Mouse (Mus musculus) embryonic facial prominence, embryonic 15.5 days (tissue): ENCODE data around the gene Syne2. TPM values are rescaled to one million over a fixed set of nuclear protein-coding genes. Genes with fewer than 3 reads are reported as not detected.

Source experiments
- ATAC-seq: fragments of 200-750 bp; cut with Nextera tagmentation; 2 replicates; pipeline ENCODE4 v1.8.0; 2017; ENCODE audit warnings: low read depth, moderate TSS enrichment; ENCODE audit not compliant: insufficient number of reproducible peaks, low FRiP score, low TSS enrichment
- H3K27ac ChIP-seq: fragments of 300-500 bp; sonication (generic); replicated peaks from 2 replicates; pipeline ENCODE4 v1.5.1; 2015; ENCODE audit warnings: mild to moderate bottlenecking, inconsistent platforms
- H3K27me3 ChIP-seq: fragments of 300-500 bp; sonication (generic); 2 replicates; pipeline ENCODE4 v1.6.1; 2015; ENCODE audit warnings: inconsistent platforms
- H3K36me3 ChIP-seq: fragments of 300-500 bp; sonication (generic); 2 replicates; pipeline ENCODE4 v1.6.1; 2015; ENCODE audit warnings: mild to moderate bottlenecking, inconsistent platforms
- H3K4me1 ChIP-seq: fragments of 300-500 bp; sonication (generic); 2 replicates; pipeline ENCODE4 v1.6.1; 2015; ENCODE audit warnings: inconsistent platforms
- H3K4me2 ChIP-seq: fragments of 300-500 bp; sonication (generic); replicated peaks from 2 replicates; pipeline ENCODE4 v1.6.1; 2015; ENCODE audit warnings: mild to moderate bottlenecking, inconsistent platforms
- H3K4me3 ChIP-seq: fragments of 300-500 bp; sonication (generic); replicated peaks from 2 replicates; pipeline ENCODE4 v1.5.1; 2015; ENCODE audit warnings: mild to moderate bottlenecking, inconsistent platforms
- H3K9ac ChIP-seq: fragments of 300-500 bp; sonication (generic); 2 replicates; pipeline ENCODE4 v1.6.1; 2015; ENCODE audit warnings: inconsistent platforms
- H3K9me3 ChIP-seq: fragments of 300-500 bp; sonication (generic); replicated peaks from 2 replicates; pipeline ENCODE4 v1.6.1; 2016; ENCODE audit warnings: inconsistent platforms
- WGBS: fragments of 180-500 bp; shearing (Covaris S2); methylation state at CpG from one replicate; pipeline ENCODE4 v1.1.7; 2015; 5-methylcytosine and 5-hydroxymethylcytosine counted together
- polyA plus RNA-seq: library from polyadenylated mRNA; unstranded; fragments of >200 nt; fragmentation: Nextera tagmentation; extraction: Ambion mirVana; gene quantifications from 2 replicates; pipeline ENCODE4 v1.2.1, GENCODE M21; 2015

Syne2 gene
- polyA plus RNA-seq, 1 experiment from 2014 or later: 40.8 TPM

DNA sequence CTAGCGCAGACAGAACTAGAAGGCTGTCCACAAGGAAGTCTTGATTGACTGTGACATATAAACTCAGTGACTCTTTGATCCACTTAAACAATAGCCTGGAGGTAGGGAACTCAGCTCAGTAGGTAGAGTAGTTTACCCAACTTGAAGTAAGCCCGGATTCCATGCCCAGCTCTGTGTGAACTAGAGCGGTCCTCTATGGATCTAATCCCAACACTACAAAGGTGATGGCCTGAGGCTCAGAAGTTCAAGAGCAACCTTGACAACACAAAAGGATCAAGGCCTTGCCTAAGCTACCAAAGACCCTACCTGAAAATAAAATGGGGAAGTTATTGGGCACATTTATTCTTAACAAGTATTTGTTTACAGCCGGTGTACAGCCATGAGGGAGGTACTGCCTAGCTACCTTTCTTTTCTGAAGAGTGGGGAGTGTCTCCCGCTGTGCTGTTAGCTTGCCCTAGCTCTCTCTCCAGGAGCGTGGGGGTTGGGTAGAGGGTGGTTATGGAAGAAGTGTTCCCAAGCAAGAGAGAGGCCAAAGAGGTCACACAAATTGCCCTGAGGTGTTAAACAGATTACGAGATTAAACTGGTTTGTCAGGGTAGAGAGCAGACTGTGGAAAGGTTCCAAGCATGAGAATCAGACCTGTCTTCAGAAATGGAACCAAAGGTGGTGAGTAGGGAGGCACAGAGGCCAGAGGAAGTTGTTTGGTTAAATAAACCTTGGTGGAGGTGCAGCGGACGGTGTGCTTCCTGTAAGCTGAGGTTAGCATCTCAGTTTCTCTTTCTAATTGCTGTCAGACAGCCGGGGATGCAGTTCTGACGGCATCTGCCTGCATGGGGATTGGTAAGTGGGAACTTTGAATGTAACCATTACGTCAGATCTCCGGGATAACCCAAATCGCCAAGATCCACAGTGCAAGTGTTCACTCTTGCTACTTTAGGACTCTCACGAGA, 268.3 kb downstream of the Syne2 start:
- WGBS: 49% methylated on average over 15 of the region's 15 CpGs

DNA sequence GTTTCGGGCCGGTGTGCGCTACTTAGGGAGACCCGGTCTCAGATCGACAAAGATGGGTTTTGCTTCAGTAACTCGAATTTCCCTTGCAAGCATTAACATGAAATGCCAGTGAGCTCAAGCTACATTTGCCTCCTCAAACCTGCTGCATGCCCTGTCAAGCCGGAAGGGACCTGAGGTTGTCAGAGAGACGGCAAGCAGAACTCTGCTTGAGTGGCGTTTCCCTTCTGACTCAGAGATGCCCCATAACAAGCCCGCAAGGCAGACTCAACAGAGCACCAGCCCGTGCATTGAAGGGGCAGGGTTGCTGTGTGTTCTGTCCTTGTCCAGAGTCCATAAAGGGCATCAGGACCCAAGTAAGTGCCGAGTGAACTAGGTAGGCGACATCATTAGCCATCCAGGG, 269.1 kb downstream of the Syne2 start:
- Histone ChIP-seq H3K36me3 (peaks cover 4% of the 10 kb centered on the region; the same call in 1 of the 2 replicates), H3K9ac (no peak overlapping the region), H3K4me2 (no peak overlapping the region), H3K9me3 (no peaks in the 10 kb centered on the region), H3K4me3 (no peak overlapping the region), H3K27ac (no peak overlapping the region), H3K4me1 (0 out of 2 replicates have a peak, but pooled peaks cover 7% of the 10 kb centered on the region), H3K27me3 (no peaks in the 10 kb centered on the region)
- ATAC-seq: no peak
- 59% methylated on average over 13 of the region's 13 CpGs for WGBS

More for the DNA sequence above, 268.3 kb downstream of the Syne2 start:
- Histone ChIP-seq H3K36me3 (peaks cover 4% of the 10 kb centered on the region; the same call in 1 of the 2 replicates), H3K27me3 (no peaks in the 10 kb centered on the region), H3K9ac (no peak overlapping the region), H3K27ac (no peak overlapping the region; the same call in 1 of the 2 replicates), H3K9me3 (no peaks in the 10 kb centered on the region), H3K4me3 (no peak overlapping the region), H3K4me1 (peaks cover 13% of the 10 kb centered on the region), H3K4me2 (no peak overlapping the region)
- no peak for ATAC-seq

DNA sequence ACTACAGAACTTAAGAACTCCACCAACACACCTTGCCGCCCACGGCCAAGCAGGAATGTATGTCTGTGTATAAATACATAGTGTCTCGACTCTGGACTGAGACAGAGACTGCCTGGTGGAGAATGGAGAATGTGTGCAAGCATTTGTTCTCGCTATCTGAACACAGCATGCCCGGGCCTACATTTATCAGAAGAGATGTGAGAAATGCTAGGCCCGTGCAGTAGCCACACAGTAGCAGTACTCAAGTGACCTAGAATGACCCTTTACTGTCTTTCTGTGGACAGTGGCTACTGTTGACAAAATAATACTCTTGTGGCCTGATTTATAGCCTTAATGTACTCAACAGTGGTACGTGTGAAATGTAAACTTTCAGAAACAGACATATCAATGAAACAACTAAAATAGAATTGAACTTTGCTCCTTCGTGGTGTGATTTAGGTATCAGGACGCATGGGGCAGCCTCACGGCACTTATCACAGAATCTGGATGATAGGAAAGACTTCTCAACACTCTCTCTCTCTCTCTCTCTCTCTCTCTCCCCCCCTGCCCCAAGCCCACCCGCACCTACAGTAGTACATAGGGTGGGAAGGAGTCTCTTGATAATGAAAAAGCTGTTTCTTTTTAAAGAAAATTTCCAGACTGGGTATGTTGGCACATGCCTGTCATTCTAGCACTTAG, 275.0 kb downstream of the Syne2 start:
- Histone ChIP-seq H3K36me3 (peaks cover 25% of the 10 kb centered on the region), H3K27me3 (no peaks in the 10 kb centered on the region), H3K9me3 (no peaks in the 10 kb centered on the region), H3K4me2 (no peak overlapping the region), H3K4me1 (peaks cover 10% of the 10 kb centered on the region), H3K27ac (no peak overlapping the region), H3K4me3 (no peak overlapping the region), H3K9ac (no peak overlapping the region)
- no peak for ATAC-seq
- whole genome bisulfite sequencing: 90% methylated on average over 11 of the region's 11 CpGs

DNA sequence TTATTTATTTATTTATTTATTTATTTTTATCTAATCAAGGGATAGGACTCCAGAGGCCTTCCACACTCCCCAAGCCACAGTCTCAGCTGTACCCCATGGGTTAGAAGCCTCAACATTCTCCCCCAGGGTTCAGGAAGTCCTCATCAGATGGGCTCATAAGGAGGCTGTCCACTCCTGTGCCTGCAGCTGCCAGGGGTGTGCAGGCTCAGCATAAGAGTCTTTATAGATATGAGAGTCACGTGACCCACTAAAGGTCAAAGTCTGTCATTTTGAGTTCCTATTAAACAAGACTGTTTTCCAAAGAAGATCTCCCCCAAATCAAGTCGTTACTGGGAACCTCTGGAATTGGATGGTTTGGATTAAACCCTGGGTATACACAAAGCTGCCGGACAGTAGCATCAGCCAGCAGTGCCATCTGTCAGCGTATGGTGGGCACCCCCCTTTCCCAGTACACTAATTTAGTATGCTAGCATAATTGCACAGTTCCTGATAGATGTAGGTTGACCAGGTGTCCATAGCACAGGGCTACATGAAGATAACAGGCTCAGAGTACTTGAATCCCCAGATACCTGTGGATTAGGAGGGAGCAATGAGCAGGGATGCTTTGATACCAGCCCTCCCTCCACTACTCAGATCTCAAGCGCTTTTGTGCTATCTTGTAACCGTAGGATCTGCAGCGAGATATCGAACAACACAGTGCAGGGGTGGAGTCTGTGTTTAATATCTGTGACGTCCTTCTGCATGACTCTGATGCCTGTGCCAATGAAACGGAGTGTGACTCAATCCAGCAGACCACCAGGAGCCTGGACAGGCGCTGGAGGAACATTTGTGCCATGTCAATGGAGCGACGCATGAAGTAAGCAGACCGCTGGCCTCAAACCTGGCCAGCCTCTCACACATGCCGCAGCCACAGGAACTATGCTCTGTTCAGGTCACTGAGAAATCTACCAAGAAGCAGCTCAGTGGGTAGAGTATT, 276.0 kb downstream of the Syne2 start:
- no peaks in the 10 kb centered on the region for H3K9me3 ChIP-seq
- no peak for ATAC-seq
- 91% methylated on average over 15 of the region's 15 CpGs for WGBS
- peaks cover 35% of the 10 kb centered on the region for H3K36me3 ChIP-seq
- H3K27ac ChIP-seq: no peak overlapping the region
- H3K27me3 ChIP-seq: no peaks in the 10 kb centered on the region
- H3K9ac ChIP-seq: no peak overlapping the region
- peaks cover 10% of the 10 kb centered on the region for H3K4me1 ChIP-seq
- H3K4me3 ChIP-seq: no peak overlapping the region
- H3K4me2 ChIP-seq: no peak overlapping the region

DNA sequence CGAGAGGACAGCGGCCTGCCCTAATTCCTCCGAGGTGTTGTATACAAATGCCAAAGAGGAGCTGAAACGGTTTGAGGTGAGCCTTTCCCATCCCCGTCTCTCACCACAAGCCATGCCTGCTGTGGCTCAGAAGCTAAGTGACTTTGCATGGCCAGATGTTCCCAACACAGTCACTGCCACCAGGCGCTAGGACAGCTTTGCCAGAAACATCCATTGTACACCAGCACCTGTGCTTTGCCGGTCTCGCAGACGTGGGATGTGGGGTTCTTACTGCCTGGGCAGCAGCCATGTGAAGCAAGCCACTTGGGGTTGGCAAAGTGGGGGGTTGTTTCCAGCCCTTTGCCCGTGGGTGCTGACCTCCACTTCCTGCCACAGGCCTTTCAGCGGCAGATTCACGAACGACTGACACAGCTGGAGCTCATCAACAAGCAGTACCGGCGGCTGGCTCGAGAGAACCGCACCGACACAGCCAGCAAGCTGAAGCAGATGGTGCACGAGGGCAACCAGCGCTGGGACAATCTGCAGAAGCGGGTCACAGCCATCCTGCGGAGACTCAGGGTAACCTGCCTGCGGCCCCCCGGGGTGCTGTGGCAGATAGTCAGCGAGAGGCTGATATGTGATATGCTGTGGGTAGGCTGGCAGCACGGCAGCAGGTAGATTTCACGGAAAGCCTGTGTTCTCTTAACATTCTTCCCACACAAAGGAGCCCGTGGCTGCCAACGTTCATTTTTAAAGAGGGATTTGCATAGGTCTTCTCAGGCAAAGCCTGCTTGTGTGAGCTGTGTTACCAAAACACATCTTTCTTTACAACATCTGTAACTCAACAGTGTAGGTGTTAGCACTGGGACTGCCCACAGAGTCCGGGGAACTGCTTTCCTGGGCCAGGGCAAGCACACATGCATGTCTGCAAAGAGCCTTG, 277.4 kb downstream of the Syne2 start:
- H3K9ac ChIP-seq: no peak overlapping the region
- ATAC-seq: no peak; the same call in 1 of the 2 replicates
- peaks cover 50% of the 10 kb centered on the region for H3K36me3 ChIP-seq
- no peak overlapping the region for H3K4me2 ChIP-seq
- WGBS: 45% methylated on average over 30 of the region's 30 CpGs
- H3K27ac ChIP-seq: no peak overlapping the region; the same call in 1 of the 2 replicates
- H3K9me3 ChIP-seq: no peaks in the 10 kb centered on the region
- no peaks in the 10 kb centered on the region for H3K27me3 ChIP-seq
- H3K4me3 ChIP-seq: no peak overlapping the region
- H3K4me1 ChIP-seq: peaks cover 10% of the 10 kb centered on the region

DNA sequence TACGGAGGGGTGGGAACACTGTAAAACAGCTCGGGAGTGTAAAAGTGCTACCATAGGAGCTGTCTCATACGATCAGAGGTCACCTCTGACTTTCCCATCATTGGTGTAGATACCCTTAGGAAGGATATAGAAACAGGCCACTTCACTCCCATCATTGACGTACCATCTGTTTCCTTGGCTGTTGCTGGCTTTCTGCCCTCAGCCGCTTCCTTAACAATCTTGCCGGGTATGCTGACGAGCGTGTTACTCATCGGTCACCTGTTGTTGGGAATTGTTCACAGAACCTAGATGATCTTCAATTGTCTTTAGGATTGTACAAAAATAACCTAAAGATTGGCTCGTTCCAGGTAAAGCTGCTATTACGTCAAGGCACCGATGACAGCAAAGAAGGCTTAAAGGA, 284.7 kb downstream of the Syne2 start:
- Histone ChIP-seq H3K36me3 (peaks cover 83% of the 10 kb centered on the region), H3K9me3 (no peaks in the 10 kb centered on the region), H3K4me2 (no peak overlapping the region), H3K4me1 (no peaks in the 10 kb centered on the region), H3K9ac (no peak overlapping the region), H3K4me3 (no peak overlapping the region), H3K27me3 (no peaks in the 10 kb centered on the region), H3K27ac (no peak overlapping the region)
- no peak for ATAC-seq
- 89% methylated on average over 12 of the region's 12 CpGs for WGBS

DNA sequence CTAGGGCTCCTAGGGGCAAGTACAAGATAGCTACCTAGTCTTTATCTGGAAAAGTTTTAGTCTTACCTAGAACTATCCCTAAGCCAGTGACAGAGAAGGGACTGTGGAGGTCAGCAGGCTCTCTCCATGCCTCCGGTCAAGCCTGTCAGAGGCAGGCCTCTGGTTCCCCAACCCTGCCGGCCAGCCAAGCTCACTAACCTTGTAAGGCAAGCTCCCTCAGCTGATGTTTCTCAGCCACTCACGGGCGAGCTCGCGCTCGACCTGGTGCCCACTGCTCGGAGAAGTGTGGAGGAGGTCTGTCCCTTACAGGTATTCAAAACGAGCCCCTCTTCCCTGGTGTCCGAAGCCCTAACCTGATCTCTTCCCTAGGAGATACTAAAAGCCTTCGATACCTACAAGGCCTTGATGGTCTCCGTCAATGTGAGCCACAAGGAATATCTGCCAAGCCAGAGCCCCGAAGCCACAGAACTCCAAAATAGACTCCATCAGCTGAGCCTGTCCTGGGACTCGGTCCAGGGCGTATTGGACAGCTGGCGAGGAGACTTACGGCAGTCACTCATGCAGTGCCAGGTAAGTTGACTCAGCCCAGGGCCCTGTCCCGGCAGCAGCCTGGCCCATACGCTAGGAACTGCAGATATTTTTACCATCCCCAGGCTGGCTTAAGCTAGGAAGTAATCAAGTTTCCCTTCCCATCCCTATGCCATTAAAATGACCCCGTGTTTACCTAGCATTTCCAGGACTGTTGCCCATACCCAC, 286.8 kb downstream of the Syne2 start:
- Histone ChIP-seq H3K4me3 (no peak overlapping the region), H3K27me3 (no peaks in the 10 kb centered on the region), H3K4me1 (no peaks in the 10 kb centered on the region), H3K4me2 (no peak overlapping the region), H3K27ac (no peak overlapping the region), H3K9me3 (no peaks in the 10 kb centered on the region), H3K36me3 (peaks cover 80% of the 10 kb centered on the region), H3K9ac (no peak overlapping the region)
- no peak for ATAC-seq
- WGBS: 92% methylated on average over 20 of the region's 20 CpGs

DNA sequence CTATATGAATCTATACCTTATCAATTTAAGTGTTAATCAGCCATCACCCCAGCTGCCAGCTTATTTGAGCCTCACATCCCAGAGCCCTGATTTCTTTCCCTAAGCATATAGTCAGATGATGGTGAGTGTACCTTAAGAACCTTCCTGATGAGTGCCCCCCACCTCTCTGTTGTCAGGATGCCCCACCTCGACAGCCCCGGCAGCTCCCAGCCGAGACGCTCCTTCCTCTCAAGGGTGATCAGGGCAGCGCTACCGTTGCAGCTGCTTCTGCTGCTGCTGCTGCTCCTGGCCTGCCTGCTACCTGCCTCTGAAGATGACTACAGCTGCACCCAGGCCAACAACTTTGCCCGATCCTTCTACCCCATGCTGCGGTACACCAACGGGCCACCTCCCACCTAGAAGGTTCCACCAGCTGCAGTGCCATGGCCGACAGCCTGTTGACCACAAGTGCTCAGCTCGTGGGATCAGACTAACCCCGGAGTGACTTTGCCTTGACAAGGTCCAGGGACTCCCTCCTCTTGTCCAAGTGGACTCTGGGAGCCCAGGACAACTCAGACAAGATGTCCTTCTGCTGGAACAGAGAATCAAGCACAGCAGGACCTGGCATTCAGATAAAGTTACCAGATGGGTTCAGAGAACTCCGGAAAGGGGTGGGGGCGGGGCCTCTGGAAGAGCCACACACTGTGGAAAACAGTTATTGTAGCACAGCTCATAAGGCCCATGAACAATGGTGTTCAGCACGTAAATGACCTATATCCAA, 291.9 kb downstream of the Syne2 start:
- peaks cover 52% of the 10 kb centered on the region for H3K36me3 ChIP-seq
- no peaks in the 10 kb centered on the region for H3K9me3 ChIP-seq
- H3K27me3 ChIP-seq: no peaks in the 10 kb centered on the region
- no peak overlapping the region for H3K4me2 ChIP-seq
- no peak for ATAC-seq
- no peak overlapping the region for H3K4me3 ChIP-seq
- WGBS: 93% methylated on average over 15 of the region's 15 CpGs
- H3K4me1 ChIP-seq: no peaks in the 10 kb centered on the region
- H3K9ac ChIP-seq: no peak overlapping the region
- H3K27ac ChIP-seq: no peak overlapping the region

DNA sequence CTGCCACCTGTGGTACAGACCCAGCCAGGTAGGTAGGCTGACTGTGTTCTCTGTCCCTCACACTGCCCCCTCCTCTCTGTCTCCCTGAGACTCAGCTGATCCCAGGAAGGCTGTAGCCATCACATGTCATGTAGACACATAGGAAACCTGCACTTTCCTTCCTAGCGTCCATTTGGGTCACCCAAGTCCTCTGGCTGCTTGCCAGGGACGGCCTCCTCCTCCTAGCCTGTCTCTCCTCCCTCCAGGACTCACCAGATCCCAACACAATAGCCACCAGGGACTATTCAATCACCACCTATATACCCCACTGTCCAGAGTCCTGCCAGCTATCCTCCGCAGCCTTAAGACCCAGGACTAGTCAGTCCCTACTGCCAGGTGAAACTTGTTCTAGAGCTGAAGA, 293.1 kb downstream of the Syne2 start:
- no peak for ATAC-seq
- Histone ChIP-seq H3K9ac (no peak overlapping the region), H3K4me2 (no peak overlapping the region), H3K4me1 (no peaks in the 10 kb centered on the region), H3K36me3 (peaks cover 42% of the 10 kb centered on the region), H3K27me3 (no peaks in the 10 kb centered on the region), H3K9me3 (no peaks in the 10 kb centered on the region), H3K4me3 (no peak overlapping the region), H3K27ac (no peak overlapping the region)
- 84% methylated on average over 3 of the region's 3 CpGs for WGBS
